Mouse (Mus musculus): ENCODE measurements around the gene Mtln.

Mtln gene

GRCm38 (mm10) chr2:127791919-127792603, at the start of gene Mtln:
Gene Mtln (minus strand): TSS chr2:127792488.
- in situ Hi-C loops (cut with MboI; ENCODE audit: unreplicated experiment in 2 of 2), result no loop called here

DNA sequence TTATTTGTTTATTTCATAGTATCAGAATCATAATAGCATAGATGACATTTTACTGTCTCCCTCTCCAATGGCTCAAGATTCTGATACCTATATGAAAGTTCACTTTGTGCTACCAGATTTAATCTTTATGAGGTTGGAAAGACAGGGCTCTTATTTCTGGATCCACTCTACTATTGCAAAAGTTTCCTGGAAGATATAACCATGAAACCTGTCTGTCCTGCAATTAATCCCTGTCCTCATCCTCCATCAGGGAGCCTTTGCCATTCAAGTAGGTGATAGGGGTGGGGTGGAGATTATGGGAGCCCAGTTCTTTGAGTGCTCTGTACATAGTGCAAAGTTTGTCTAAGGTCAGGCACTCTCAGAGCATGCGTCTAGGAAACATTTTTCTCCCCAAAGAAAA, 49.1 kb upstream of the Mtln start:
- in situ Hi-C loops (cut with MboI; ENCODE audit: unreplicated experiment in 2 of 2), result no loop called here

DNA sequence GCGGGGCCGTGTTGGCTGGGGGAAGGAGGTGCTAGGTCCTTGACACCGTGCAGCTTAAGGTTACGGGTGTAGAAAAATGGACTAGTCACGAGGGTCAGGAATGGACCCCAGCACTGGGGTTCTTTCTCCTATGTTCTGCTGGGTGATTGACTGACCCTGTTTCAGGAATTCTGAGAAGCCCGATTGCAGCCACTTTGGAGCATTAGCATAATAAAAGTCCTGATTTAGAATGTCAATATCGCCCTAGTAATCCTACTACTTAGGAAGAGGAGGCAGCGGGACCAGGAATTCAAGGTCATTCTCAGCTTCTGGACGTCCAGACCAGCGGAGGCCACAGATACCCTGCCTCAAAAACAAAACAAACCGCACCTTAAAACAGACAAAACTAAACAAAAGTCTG, 47.1 kb upstream of the Mtln start:
- in situ Hi-C loops (cut with MboI; ENCODE audit: unreplicated experiment in 2 of 2), result loop anchor here (5.0 to 10.0 kb wide), 2 partner anchors 43 to 45 kb away; no protein-coding TSS in a partner anchor

- in situ Hi-C loops (cut with MboI; ENCODE audit: unreplicated experiment in 2 of 2), result loop anchor here (5.0 to 10.0 kb wide), 2 partner anchors 44 to 46 kb away; no protein-coding TSS in a partner anchor
Observed at GRCm38 (mm10) chr2:127838576-127838975, 46.3 kb upstream of the Mtln start, which contains the start of gene Acoxl. Gene Acoxl (plus strand): TSS chr2:127838876.

GRCm38 (mm10) chr2:127832833-127833190, 40.5 kb upstream of the Mtln start:
- in situ Hi-C loops (cut with MboI; ENCODE audit: unreplicated experiment in 2 of 2), result loop anchor here in 1 of 2 experiments (5.0 to 10.0 kb wide), 2 partner anchors 52 to 299 kb away; no protein-coding TSS in a partner anchor

GRCm38 (mm10) chr2:127832103-127832832, 40.0 kb upstream of the Mtln start:
- in situ Hi-C loops (cut with MboI; ENCODE audit: unreplicated experiment in 2 of 2), result loop anchor here in 1 of 2 experiments (5.0 to 10.0 kb wide), 2 partner anchors 53 to 300 kb away; no protein-coding TSS in a partner anchor

DNA sequence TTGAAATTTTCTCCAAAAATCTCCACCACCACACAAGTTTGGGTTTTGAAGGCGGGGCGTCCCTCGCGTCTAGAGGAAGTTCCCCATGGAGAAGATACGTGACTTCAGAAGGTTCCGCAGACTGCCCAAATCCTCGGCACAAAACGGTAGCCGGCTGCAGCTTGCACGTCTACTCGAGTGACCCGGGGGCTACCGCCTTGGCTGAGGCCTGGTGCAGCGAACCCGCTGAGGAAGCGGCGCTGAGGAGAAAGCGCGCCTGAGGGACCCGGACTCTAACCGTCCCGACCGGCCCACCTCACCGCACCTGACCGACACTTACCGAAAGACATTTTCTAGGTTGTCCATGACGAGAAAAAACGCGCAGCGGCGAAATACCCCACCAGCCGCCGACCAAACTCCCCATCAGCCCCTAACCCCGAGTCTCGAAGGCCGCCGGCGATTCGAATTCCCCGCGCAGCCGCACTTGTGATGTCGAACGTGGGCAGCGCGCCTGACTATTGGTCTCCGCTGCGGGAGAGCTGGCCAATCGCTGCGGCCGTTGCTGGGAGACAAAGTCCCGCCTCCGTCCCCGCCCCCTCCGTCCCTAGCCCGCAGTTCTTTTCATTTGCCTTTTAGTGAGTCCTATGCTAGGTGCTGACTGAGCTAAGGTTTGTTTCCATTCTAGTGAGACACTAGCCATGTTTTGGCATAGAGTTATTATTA, 39.3 kb upstream of the Mtln start, which contains the start of gene Bub1:
Gene Bub1 (minus strand): TSS at position 465 of the 702 bp plus-strand sequence.
- in situ Hi-C loops (cut with MboI; ENCODE audit: unreplicated experiment in 2 of 2), result loop anchor here in 1 of 2 experiments (5.0 to 10.0 kb wide), 2 partner anchors 53 to 301 kb away; no protein-coding TSS in a partner anchor

GRCm38 (mm10) chr2:127789651-127790270, 2.5 kb downstream of the Mtln start:
- in situ Hi-C loops (cut with MboI; ENCODE audit: unreplicated experiment in 2 of 2), result no loop called here

DNA sequence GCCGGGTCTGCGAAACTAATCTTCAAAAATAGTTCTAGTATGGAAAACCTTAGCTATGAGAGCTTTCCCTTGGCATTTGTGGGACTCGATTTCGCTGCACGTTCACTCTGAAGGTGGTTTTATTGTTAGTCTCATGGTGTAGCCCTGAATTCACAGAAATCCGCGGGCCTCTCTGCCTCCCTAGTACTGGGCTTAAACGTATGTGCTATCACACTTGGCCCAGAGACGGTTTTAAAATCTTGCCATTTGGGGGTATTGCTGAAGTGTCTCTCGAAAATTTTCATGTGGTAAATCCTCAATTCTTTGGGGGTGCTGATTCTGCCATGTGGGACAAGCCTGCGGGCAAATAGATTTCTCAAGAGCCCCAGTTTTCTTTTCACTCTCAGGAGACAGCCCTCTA, 3.1 kb downstream of the Mtln start:
- in situ Hi-C loops (cut with MboI; ENCODE audit: unreplicated experiment in 2 of 2), result no loop called here

GRCm38 (mm10) chr2:127788440-127789116, 3.7 kb downstream of the Mtln start, which contains the start of gene Nphp1:
Gene Nphp1 (minus strand): TSS chr2:127788897.
- in situ Hi-C loops (cut with MboI; ENCODE audit: unreplicated experiment in 2 of 2), result no loop called here

DNA sequence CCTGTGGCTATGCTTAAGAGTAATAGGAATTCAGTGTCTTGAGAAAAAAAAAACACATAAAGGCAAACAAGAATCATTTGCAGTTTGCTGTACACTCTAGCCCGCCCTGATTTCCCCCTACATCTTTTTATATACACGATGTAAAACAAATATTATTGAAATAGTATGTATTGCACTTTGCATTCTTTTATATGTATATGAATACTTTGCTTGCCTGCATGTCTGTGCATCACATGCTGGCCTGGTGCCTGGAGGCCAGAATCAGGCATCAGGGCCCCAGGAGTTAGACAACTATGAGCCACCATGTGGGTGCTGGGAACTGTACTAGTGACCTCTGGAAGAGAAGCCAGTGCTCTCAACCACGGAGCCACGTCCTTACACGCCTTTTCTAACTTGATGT, 5.1 kb downstream of the Mtln start:
- in situ Hi-C loops (cut with MboI; ENCODE audit: unreplicated experiment in 2 of 2), result no loop called here

DNA sequence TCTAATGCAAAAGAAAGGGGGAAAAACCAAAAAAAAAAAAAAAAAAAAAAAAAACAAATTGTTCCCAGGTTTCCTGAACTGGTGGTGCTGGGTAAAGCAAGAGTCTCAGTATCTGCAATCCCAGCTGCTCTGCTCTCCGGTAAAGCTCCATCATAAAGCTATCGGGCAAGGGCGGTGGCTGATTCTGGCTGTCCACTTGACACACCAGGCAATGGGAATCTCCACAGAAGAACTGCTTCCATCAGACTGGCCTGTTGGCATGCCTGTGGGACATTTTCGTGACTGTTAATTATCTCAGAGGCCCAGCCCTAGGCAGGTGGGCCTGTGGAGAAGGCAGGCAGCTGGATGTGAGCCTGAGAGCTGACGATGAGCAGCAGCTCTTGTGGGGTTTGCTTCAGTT, 13.8 kb downstream of the Mtln start:
- in situ Hi-C loops (cut with MboI; ENCODE audit: unreplicated experiment in 2 of 2), result no loop called here

DNA sequence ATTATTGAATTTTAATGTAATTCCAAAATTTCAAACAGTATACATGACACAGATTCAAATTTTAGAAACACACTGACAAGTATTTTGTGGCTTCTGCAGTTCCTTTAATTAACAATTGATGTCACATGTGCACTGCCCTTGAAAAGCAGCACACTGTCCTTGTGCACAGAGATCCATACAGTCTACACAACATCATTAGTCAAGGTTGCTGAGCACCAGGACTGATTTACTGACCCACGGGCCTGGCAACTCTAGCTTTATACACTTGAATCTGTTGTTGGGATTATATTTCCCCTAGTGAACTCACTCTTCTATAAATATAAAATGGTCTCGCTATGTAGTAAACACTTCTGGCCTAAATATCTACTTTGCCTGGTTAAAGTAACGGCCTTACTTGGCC, 17.3 kb downstream of the Mtln start:
- in situ Hi-C loops (cut with MboI; ENCODE audit: unreplicated experiment in 2 of 2), result no loop called here

GRCm38 (mm10) chr2:127774578-127774941, 17.7 kb downstream of the Mtln start:
- in situ Hi-C loops (cut with MboI; ENCODE audit: unreplicated experiment in 2 of 2), result no loop called here

GRCm38 (mm10) chr2:127773938-127774577, 18.2 kb downstream of the Mtln start:
- in situ Hi-C loops (cut with MboI; ENCODE audit: unreplicated experiment in 2 of 2), result no loop called here

- in situ Hi-C loops (cut with MboI; ENCODE audit: unreplicated experiment in 2 of 2), result no loop called here
Observed at GRCm38 (mm10) chr2:127761587-127761986, 30.7 kb downstream of the Mtln start.

DNA sequence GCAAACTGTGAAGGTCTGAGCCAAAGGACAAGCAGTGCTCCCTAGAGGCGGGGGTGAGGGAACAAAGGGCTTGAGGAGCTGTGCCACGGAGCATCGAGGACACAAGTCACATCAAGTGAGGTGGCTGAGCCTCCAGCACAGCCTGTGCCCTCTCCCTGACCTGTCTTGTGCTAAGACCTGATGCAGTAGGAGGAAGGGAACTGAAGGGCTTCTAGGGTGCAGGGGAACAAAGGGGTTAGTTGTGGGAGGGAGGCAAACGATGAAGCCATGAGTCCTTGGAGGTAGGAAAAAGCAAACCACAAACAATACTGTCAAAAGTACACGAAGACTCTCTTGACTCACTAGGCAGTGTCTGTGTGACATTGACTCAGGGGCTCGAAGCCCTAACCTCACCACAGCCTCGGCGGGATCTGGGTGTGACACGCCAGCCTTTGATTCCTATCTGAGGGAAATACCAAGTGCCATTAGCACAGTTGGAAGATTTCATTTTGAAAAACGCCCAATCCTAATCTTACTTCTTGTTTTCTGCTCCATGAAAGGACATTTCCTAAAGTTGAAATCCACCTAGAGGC, 31.8 kb downstream of the Mtln start:
- in situ Hi-C loops (cut with MboI; ENCODE audit: unreplicated experiment in 2 of 2), result no loop called here

GRCm38 (mm10) chr2:127760014-127760413, 32.3 kb downstream of the Mtln start:
- in situ Hi-C loops (cut with MboI; ENCODE audit: unreplicated experiment in 2 of 2), result no loop called here
